Mouse (Mus musculus): ENCODE measurements around the gene Pkd2l1.

DNA sequence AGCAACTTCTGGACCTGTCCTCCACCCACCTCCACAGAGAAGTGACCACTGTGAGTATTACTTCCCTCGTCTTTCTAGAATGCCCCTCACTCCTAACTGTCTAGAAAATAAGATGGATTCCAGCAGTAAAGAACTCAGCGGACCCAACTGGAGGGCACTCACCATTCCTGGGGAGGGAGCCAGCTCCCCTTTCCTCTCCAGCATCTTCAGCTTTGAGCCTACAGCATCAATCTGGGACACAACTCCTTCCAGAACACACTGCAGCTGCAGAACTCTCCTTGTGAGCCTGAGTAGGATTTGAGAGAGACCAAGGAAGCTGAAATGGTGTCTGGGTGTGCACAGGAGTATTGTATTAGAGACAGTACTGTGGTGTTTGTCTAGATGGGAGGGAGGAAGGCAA is 43.3 kb downstream of the Pkd2l1 start:
- TF ChIP-seq CTCF (IDR thresholded peaks at IDR 0.05): no peak
- TF ChIP-seq EP300 (IDR thresholded peaks at IDR 0.05): no peak

All from lung, postnatal 0 days (tissue).